Mouse (Mus musculus) CH12.LX (cell line): Measurements from ENCODE around the gene Zfyve28.

ENCODE experiments used
- CTCF ChIP-seq, 2 experiments: IDR thresholded peaks in 1 of 2; conservative IDR thresholded peaks in 1 of 2; 2 replicates each; pipeline ENCODE4 v1.5.1; 2011 to 2012; ENCODE audit warnings: low read depth in 2 of 2, low read length in 2 of 2, improper control_type of control experiment in 1 of 2, inconsistent platforms in 1 of 2, mild to moderate bottlenecking in 1 of 2, moderate library complexity in 1 of 2
- E2F4 ChIP-seq: IDR thresholded peaks from 2 replicates; pipeline ENCODE4 v1.6.1; 2011; ENCODE audit warnings: low read depth, low read length, improper control_type of control experiment; ENCODE audit not compliant: insufficient replicate concordance
- EP300 ChIP-seq: IDR thresholded peaks from 2 replicates; pipeline ENCODE4 v1.6.1; 2011; ENCODE audit warnings: low read length, improper control_type of control experiment
- ETS1 ChIP-seq: conservative IDR thresholded peaks from 2 replicates; pipeline ENCODE4 v1.6.1; 2012; ENCODE audit warnings: low read depth, mild to moderate bottlenecking, inconsistent platforms, low read length, improper control_type of control experiment, moderate library complexity
- JUN ChIP-seq: IDR thresholded peaks from 2 replicates; pipeline ENCODE4 v1.6.1; 2011; ENCODE audit warnings: low read depth, mild to moderate bottlenecking, low read length, improper control_type of control experiment, moderate library complexity; ENCODE audit not compliant: insufficient read depth
- MAX ChIP-seq: IDR thresholded peaks from 2 replicates; pipeline ENCODE4 v1.6.1; 2011; ENCODE audit warnings: low read length, improper control_type of control experiment
- NRF1 ChIP-seq: IDR thresholded peaks from 2 replicates; pipeline ENCODE4 v1.6.1; 2014; ENCODE audit warnings: low read depth, mild to moderate bottlenecking, inconsistent platforms, low read length, improper control_type of control experiment, moderate library complexity
- POLR2A ChIP-seq: IDR thresholded peaks from 2 replicates; pipeline ENCODE4 v1.6.1; 2011; ENCODE audit warnings: low read depth, mild to moderate bottlenecking, improper control_type of control experiment, low read length
- TBP ChIP-seq: conservative IDR thresholded peaks from 2 replicates; pipeline ENCODE4 v1.6.1; 2011; ENCODE audit warnings: low read depth, low read length, improper control_type of control experiment
- UBTF ChIP-seq: IDR thresholded peaks from 2 replicates; pipeline ENCODE4 v1.6.1; 2012; ENCODE audit warnings: low read depth, mild to moderate bottlenecking, inconsistent platforms, low read length, improper control_type of control experiment, moderate library complexity
- ZNF384 ChIP-seq: IDR thresholded peaks from 2 replicates; pipeline ENCODE4 v1.6.1; 2012; ENCODE audit warnings: low read depth, low read length, improper control_type of control experiment, inconsistent platforms

DNA sequence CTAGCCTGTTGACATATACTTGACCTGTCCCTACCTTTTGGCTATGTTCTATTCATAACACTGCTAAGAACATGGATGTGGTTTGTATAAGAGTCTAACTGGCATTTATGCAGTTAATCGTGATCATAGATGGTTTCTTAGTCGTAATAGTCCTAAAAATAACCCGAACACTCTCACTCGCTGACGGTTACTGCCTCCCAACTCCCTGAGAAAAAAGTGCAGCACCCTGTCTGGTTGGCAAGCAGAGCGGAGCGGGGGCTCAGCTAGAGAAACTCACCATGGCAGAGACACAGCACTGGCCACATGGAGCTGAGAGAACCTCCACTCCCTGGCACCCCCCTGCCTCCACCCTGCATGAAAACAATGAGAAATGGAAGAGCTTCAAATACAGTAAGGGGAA is 7.3 kb downstream of the Zfyve28 start:
- TF ChIP-seq JUN: no peak
- TF ChIP-seq ETS1: no peak
- TF ChIP-seq NRF1: no peak
- no peak for TF ChIP-seq CTCF (conservative IDR thresholded peaks at IDR 0.05 in 1 of 2, IDR thresholded peaks at IDR 0.05 in 1 of 2; ENCODE audit: low read depth in 2 of 2, low read length in 2 of 2)
- TF ChIP-seq EP300: no peak
- no peak for TF ChIP-seq ZNF384
- TF ChIP-seq MAX: no peak
- TF ChIP-seq UBTF: no peak
- TF ChIP-seq POLR2A: no peak
- TF ChIP-seq TBP: no peak
- TF ChIP-seq E2F4: no peak
